Mouse (Mus musculus) ovary, adult 2 months (tissue): ENCODE results near the gene 9430015G10Rik. TPM values are rescaled to one million over a fixed set of nuclear protein-coding genes. Genes with fewer than 3 reads are reported as not detected.

ENCODE experiments used
- polyA plus RNA-seq: library from polyadenylated mRNA; depleted of rRNA; stranded (reverse); fragments of >200 nt; gene quantifications from 2 replicates; pipeline ENCODE4 v1.2.3, GENCODE M21; 2012; rRNA removed

9430015G10Rik gene
- polyA plus RNA-seq = 41.1 and 43.5 TPM in 2 replicates

DNA sequence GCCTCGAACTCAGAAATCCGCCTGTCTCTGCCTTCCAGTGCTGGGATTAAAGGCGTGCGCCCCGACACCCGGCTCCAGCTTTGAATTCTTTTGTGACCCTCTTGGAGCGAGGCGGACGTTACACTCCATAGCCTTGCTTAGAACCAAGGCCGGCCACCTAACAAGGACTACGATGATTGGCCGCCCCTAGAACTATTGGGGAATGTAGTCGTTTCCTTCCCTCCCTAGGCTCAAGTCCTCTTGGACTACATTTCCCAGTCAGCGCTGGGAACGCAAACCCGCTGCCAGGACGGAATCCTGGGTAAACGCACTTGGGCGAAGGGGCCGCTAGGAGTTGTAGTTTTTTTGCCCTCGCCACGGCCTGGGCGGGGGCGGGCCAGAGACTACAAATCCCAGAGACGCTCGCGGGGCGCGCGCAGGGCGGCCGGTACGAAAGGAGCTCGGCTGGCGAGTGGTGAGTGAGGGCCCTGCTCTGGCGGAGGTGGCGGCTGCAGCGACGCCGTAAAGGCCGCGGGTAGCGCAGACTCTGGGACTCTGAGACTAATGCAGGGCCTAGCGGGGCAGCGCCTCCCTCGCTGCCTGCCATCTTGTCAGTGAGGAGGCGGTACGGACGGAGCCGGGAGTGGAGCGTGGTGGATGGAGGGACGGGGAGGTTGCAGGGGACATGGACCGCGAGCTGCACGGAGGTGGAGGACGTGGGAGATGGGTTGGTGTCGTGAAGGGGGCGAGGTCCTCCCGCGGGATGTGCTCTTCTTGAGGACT, at the start of gene 9430015G10Rik:
Gene 9430015G10Rik, plus strand, starts transcription at position 413 of the 762 bp plus-strand sequence.

GRCm38 (mm10) chr4:156130436-156130835, 20.7 kb downstream of the 9430015G10Rik start, which contains the start of gene Rnf223:
Rnf223 (plus strand) TSS chr4:156130513.

Other genes with a start within 250 kb of the 9430015G10Rik start
- gene Tas1r3, start 246.6 kb upstream of the 9430015G10Rik start, polyA plus RNA-seq = 1.3 and 1.4 TPM in 2 replicates
- gene Cptp, start 240.5 kb upstream of the 9430015G10Rik start, polyA plus RNA-seq = 43.1 and 47.1 TPM in 2 replicates
- gene Ints11, start 240.4 kb upstream of the 9430015G10Rik start, polyA plus RNA-seq = 49.6 and 63.3 TPM in 2 replicates
- 142 and 148 TPM in 2 replicates for gene Pusl1, start 218.2 kb upstream of the 9430015G10Rik start, polyA plus RNA-seq
- 47.6 and 51.6 TPM in 2 replicates for gene Acap3, start 218.2 kb upstream of the 9430015G10Rik start, polyA plus RNA-seq
- 132 and 145 TPM in 2 replicates for gene Ube2j2, start 166.2 kb upstream of the 9430015G10Rik start, polyA plus RNA-seq
- 68.8 and 73.0 TPM in 2 replicates for gene C1qtnf12, start 147.7 kb upstream of the 9430015G10Rik start, polyA plus RNA-seq
- gene B3galt6, start 117.3 kb upstream of the 9430015G10Rik start, polyA plus RNA-seq = 24.3 and 26.5 TPM in 2 replicates
- gene Sdf4, start 117.1 kb upstream of the 9430015G10Rik start, polyA plus RNA-seq = 48.7 and 65.1 TPM in 2 replicates
- gene Tnfrsf4, start 96.1 kb upstream of the 9430015G10Rik start, polyA plus RNA-seq = 3.9 and 6.8 TPM in 2 replicates
- 1.3 and 2.4 TPM in 2 replicates for gene Tnfrsf18, start 83.8 kb upstream of the 9430015G10Rik start, polyA plus RNA-seq
- 12.9 and 21.0 TPM in 2 replicates for gene Ttll10, start 50.6 kb upstream of the 9430015G10Rik start, polyA plus RNA-seq
- gene Rnf223, start 20.5 kb downstream of the 9430015G10Rik start, polyA plus RNA-seq = 2.4 and 3.2 TPM in 2 replicates
- gene Agrn, start 87.5 kb downstream of the 9430015G10Rik start, polyA plus RNA-seq = 102 and 106 TPM in 2 replicates
- gene Isg15, start 90.8 kb downstream of the 9430015G10Rik start, polyA plus RNA-seq = 11.5 and 19.8 TPM in 2 replicates
- gene AW011738, start 93.3 kb downstream of the 9430015G10Rik start, polyA plus RNA-seq = 2.3 and 3.2 TPM in 2 replicates
- 0.47 and 0.60 TPM in 2 replicates for gene Perm1, start 105.9 kb downstream of the 9430015G10Rik start, polyA plus RNA-seq
- gene Plekhn1, start 124.9 kb downstream of the 9430015G10Rik start, polyA plus RNA-seq = 102 and 109 TPM in 2 replicates
- 124 and 144 TPM in 2 replicates for gene Noc2l, start 126.0 kb downstream of the 9430015G10Rik start, polyA plus RNA-seq
- 0.64 and 0.67 TPM in 2 replicates for gene Samd11, start 145.7 kb downstream of the 9430015G10Rik start, polyA plus RNA-seq
- gene Vmn2r-ps159, start 221.1 kb downstream of the 9430015G10Rik start, polyA plus RNA-seq = not detected in 2 replicates